Mouse (Mus musculus): Measurements from ENCODE around the gene 4932414N04Rik. TPM values are rescaled to one million over a fixed set of nuclear protein-coding genes. Genes with fewer than 3 reads are reported as not detected.

4932414N04Rik gene
- total RNA-seq, 1 experiment from 2014 or later, result not detected

GRCm38 (mm10) chr2:68797106-68797505 is 140.8 kb downstream of the 4932414N04Rik start:
- no peak for ATAC-seq (ENCODE audit: extremely low read depth, insufficient number of reproducible peaks, low FRiP score, poor library complexity, severe bottlenecking)

Other genes starting within 250 kb of the 4932414N04Rik start
- 2.8 and 3.6 TPM in 2 replicates for gene Stk39, start 184.2 kb upstream of the 4932414N04Rik start, total RNA-seq (2017)
- gene 4933409G03Rik, start 74.1 kb upstream of the 4932414N04Rik start, total RNA-seq (2017), result not detected in 2 replicates
- gene Cers6, start 205.0 kb downstream of the 4932414N04Rik start, total RNA-seq (2017), result 60.5 and 60.6 TPM in 2 replicates